Mouse (Mus musculus): Measurements from ENCODE around the gene Pcyox1.

GRCm38 (mm10) chr6:86439531-86439930 is 42.6 kb upstream of the Pcyox1 start:
- TF ChIP-seq FLI1 (IDR thresholded peaks at IDR 0.05; ENCODE audit: low read length) = no peak
- no peak for TF ChIP-seq GATA1 (IDR thresholded peaks at IDR 0.05; ENCODE audit: borderline replicate concordance, low read length)
